ENCODE assay signal across 20 mouse cellular contexts in the genomic region with DNA sequence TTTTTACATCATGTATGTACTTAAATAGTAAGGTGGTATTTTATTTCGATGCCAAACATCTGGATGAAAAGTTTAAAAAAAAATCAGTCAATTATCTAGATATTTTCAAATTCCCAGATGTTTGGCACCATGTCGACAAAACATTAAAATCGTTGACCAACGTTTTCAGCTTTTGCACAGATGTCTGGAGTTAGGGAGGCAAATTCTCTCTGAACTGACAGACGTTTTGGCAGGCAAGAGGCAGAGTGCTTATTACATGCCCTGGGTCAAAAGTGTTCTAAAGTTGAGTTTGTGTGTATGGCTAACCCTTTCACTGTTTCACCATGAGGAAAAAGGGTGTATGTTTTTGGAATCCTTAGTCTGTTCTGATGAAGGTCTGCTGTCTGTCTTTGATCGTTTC.
"Had no signal": no experiment of that assay in that cellular context is flagged by ENCODE, and none has a peak within 500 bp of the region (broad histone marks: within the 10 kb centered on the region; RNA-seq: fewer than 3 reads in every experiment).

No protein-coding gene starts in this region.

- H3K27ac ChIP-seq: lung, embryonic 15.5 days; midbrain, embryonic 10.5 days; midbrain, embryonic 12.5 days; neural tube, embryonic 13.5 days; neural tube, embryonic 15.5 days had no signal

- H3K9me3 ChIP-seq: lung, embryonic 15.5 days; midbrain, embryonic 10.5 days; midbrain, embryonic 12.5 days; neural tube, embryonic 13.5 days; neural tube, embryonic 15.5 days had no signal

- H3K4me1 ChIP-seq: midbrain, embryonic 10.5 days; midbrain, embryonic 12.5 days; neural tube, embryonic 13.5 days; neural tube, embryonic 15.5 days had no signal

- H3K9ac ChIP-seq: lung, embryonic 15.5 days; midbrain, embryonic 12.5 days; neural tube, embryonic 13.5 days; neural tube, embryonic 15.5 days had no signal

- DNase-seq: lung, adult 18-20 months; lung, postnatal 14 days; lung, postnatal 4 days; midbrain, embryonic 14.5 days; retina, postnatal 1 day; right cerebral cortex, adult 18-20 months; right cerebral cortex, postnatal 25 days; right cerebral cortex, postnatal 4 days; spleen, adult 18-20 months; thymus, adult 18-20 months; thymus, postnatal 14 days; thymus, postnatal 36 days had no signal

- H3K4me3 ChIP-seq: lung, embryonic 15.5 days; midbrain, embryonic 10.5 days; midbrain, embryonic 12.5 days; myocyte; neural tube, embryonic 13.5 days; neural tube, embryonic 15.5 days had no signal

- ATAC-seq: lung, postnatal 0 days; midbrain, embryonic 16.5 days had no signal

- H3K4me2 ChIP-seq: lung, embryonic 15.5 days; midbrain, embryonic 12.5 days; neural tube, embryonic 13.5 days; neural tube, embryonic 15.5 days had no signal

- H3K27me3 ChIP-seq: lung, embryonic 15.5 days; midbrain, embryonic 12.5 days; neural tube, embryonic 13.5 days; neural tube, embryonic 15.5 days had no signal

- H3K36me3 ChIP-seq: lung, embryonic 15.5 days; midbrain, embryonic 10.5 days; midbrain, embryonic 12.5 days; neural tube, embryonic 13.5 days; neural tube, embryonic 15.5 days had no signal
